Mouse (Mus musculus) spleen, postnatal 36 days (tissue): ENCODE data around the gene Syngr2.
"Not testable (repeated sequence)": the region's sequence is repeated elsewhere in the genome, so short reads cannot be mapped to it uniquely, and the experiment has no call there.

Source experiments
- DNase-seq, 2 experiments: peaks; one replicate each; pipeline ENCODE4 v3.0.0; 2022; ENCODE audit warnings: low spot score in 2 of 2, mixed read lengths in 1 of 2

The Syngr2 gene

GRCm38 (mm10) chr11:117781199-117781821 is 28.2 kb upstream of the Syngr2 start:
- DNase-seq, result peak; percentile 81 to 84

GRCm38 (mm10) chr11:117781993-117782704 is 27.3 kb upstream of the Syngr2 start, which contains the start of the genes Tmc8 and Tmc6:
Gene Tmc8 (plus strand): TSS chr11:117782076.
Gene Tmc6 (minus strand): TSS chr11:117782198.
- peak; percentile 92 to 93 for DNase-seq

GRCm38 (mm10) chr11:117782705-117783034 is 26.8 kb upstream of the Syngr2 start:
- no peak for DNase-seq

- peak; percentile 78 to 86 for DNase-seq
Observed at GRCm38 (mm10) chr11:117783089-117783488, 26.4 kb upstream of the Syngr2 start.

DNA sequence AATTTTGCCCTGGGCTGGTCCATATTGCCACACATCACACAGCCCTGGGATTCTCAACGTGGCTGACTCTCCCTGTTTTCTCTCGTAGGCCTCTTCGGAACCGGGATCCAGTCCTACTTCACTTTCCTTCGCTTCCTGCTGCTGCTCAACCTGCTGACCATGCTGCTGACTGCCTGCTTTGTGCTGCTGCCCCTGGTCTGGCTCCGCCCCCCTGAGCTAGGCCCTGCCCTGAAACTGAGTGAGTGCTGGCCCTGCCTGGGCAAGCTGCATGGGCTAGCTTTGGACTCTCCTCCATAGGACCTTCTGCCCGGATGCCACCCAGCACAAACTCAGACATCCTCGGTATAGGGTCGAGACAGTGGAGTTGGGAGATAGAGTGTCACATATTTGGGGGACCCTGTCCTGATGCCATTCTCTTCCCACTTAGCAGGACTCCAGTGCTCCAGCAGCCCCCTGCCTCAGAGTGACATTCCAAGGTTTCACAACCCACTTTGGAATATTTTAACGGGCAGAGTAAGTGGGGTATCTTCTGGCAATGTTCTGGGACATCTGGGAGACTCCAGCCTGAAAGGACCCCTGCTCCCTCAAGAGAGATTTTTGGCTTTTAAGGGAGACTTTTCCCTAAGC is 25.7 kb upstream of the Syngr2 start:
- DNase-seq, result peak; percentile 70 to 79

GRCm38 (mm10) chr11:117786294-117786693 is 23.2 kb upstream of the Syngr2 start:
- DNase-seq, result peak; percentile 77 to 81

DNA sequence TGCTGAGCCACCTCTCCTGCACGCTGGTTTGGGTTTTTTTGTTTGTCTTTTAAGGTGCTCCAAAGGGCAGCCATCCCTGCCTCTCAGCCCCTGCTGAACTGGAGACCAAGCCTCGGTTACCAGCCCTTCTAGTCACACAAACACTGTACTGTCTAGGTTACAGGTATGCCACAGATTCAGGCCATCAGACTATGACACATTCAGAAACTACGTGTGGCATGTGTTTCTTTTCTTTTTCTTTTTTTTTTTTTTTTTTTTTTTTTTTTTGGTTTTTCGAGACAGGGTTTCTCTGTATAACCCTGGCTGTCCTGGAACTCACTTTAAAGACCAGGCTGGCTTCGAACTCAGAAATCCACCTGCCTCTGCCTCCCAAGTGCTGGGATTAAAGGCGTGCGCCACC is 21.0 kb upstream of the Syngr2 start:
- DNase-seq, result not testable (repeated sequence)

DNA sequence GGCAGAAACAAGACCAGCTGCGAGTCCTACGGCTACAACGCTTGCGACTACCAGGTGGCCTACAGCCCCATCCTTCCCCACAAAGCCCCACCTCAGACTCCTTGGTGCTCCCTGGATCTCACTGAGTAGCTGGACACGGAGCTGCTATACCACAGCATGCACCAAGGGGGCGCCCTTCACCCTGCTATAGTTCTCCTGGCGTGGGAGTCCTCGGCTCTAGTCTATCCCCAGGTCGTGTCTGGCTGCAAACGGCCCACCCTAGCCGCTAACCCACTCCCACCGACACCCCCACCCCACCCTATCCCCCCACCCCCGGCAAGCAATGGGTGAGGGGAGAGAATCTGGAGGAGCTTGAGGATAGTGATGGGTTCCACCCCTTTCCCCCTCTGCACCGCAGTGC is 19.2 kb upstream of the Syngr2 start:
- DNase-seq, result peak; percentile 62 to 73

GRCm38 (mm10) chr11:117790703-117791440 is 18.6 kb upstream of the Syngr2 start:
- DNase-seq, result peak; percentile 63 to 64

DNA sequence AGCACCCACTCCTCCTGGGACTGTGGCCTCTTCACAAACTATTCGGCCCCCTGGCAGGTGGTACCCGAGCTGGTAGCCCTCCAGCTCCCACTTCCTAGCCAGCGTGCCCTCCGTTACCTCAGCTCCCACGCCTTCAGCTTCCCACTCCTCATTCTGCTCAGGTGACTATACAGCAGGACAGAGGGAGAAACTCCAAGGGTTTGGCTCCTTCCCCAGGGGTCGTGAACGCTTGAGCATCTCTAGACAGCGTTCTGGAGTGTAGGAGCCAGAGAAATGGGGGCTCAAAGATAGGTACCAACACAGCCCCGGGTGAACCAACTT is 18.1 kb upstream of the Syngr2 start:
- DNase-seq, result no peak

- DNase-seq, result peak; percentile 91 to 94
Observed at GRCm38 (mm10) chr11:117792281-117792888, 17.1 kb upstream of the Syngr2 start.

DNA sequence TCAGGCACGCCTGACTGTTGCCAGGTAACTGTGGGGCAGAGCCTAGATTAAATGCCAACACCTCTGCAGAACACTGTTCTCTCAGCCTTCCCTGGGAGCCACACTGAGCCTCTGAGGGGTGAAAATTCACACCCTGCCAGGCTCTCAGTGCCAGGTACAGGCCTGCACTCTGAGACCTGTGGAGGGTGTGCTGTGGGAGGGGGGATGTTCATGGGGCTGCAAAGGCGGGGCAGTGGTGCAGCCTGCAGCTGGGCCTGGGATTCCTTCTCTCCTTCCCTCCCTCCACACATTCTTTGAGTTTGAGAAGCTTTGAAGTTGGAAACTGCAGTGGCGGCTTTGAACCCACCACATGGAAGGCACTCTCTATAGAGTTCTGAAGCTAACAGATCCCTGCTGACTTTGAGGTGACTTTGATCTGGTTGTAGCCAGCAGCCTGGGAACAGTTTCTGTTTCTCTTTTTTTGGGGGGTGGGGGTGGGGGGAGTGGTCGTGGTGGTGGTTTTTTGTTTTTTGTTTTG is 15.4 kb upstream of the Syngr2 start:
- no peak for DNase-seq

DNA sequence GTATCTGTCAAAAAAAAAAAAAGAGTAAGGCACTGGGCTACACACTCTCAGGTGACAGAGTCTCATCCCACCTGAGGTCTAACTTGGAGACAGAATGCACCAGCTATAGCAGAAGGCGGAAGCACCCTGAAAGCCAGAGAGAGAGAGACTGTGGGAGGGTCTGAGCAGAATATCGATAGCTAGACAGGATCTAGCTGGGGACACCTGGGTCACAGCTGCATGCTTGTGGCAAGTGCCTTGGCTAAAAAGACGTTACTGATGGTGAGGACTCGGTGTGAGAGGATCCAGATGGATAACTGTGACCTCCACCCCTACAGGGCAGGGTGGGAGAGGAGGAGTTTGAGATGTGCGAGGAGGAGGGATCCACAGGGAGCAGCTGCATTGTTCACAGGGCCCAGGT is 12.5 kb upstream of the Syngr2 start:
- DNase-seq, result no peak

- peak; percentile 54 to 73 for DNase-seq
Observed at GRCm38 (mm10) chr11:117797511-117798159, 11.8 kb upstream of the Syngr2 start, which contains the start of gene 6030468B19Rik. Gene 6030468B19Rik (plus strand): TSS chr11:117797660.

GRCm38 (mm10) chr11:117798160-117798541 is 11.3 kb upstream of the Syngr2 start:
- DNase-seq, result peak; percentile 65 to 67

- DNase-seq, result peak; percentile 61 to 66
Observed at GRCm38 (mm10) chr11:117799174-117799573, 10.3 kb upstream of the Syngr2 start.

- no peak for DNase-seq
Observed at GRCm38 (mm10) chr11:117800038-117800437, 9.4 kb upstream of the Syngr2 start.

DNA sequence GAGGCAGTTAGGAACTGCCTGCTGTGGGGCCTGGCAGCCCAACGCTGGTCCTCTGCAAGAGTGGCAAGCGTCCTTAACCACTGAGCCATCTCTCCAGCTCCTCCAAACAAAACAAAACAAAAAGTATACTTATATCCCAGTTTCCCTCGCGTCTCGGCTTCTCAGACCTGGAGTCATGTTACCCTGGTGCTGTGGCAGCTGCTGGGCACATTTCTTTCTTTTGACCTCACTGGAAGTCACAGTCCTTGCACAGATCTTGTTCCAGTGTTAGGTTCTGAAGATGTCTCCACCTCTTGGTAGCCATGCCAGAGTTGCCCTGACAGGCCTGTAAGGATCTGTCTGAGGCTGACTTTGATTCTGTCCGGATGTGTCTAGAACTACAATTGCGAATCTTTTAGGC is 7.8 kb upstream of the Syngr2 start:
- DNase-seq, result no peak

DNA sequence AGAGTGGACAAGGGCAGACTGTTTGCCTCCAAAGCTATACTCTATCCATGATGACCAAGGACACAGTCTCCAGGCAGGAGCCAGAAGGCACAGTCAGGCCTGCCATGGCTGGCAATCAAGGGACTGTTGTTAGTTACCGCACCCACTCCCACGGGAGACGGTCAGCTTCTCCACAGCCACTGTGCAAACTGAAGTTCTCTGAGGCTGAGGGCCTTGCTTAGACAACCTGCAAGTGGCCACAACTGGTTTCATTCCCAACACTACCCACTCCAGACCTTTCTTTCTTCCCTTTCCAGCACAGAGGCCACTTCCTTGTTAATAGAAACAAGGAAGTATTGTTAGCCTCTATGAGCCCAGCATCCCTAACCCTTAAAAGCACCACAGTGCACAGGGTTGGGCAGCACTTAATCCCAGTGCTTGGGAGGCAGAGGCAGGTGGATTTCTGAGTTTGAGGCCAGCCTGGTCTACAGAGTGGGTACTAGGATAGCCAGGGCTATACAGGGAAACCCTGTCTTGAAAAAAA is 6.2 kb upstream of the Syngr2 start:
- DNase-seq, result no peak

GRCm38 (mm10) chr11:117806781-117807180 is 2.7 kb upstream of the Syngr2 start:
- no peak for DNase-seq
